Mouse (Mus musculus): ENCODE results near the gene Wfdc6b.
"Not testable (repeated sequence)": the region's sequence is repeated elsewhere in the genome, so short reads cannot be mapped to it uniquely, and the experiment has no call there.

Wfdc6b gene

DNA sequence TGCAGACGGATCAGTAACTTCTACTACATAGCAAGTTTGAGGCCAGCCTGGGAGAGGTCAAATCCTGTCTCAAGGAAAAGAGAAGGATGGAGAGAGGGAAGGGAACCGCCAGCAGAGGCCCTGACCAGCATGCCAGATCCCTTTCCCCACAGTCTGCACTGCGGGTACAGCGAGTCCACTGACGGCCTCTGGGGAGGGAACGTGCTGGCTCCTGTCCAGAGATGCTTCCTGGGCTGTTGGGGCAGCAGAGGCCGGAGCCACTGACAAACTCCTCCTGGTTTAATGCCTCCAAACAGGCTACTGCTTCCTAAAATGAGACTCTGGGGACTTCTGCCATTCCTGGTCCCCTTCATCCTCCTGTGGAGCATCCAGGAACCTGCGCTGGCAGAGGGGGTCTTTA lies at the start of gene Wfdc6b, which contains the start of gene Wfdc8:
TSS of gene Wfdc6b (plus strand) at position 52 of the 400 bp plus-strand sequence.
TSS of gene Wfdc8 (minus strand) at position 156 of the 400 bp plus-strand sequence.
- DNase-seq, result not testable (repeated sequence)

DNA sequence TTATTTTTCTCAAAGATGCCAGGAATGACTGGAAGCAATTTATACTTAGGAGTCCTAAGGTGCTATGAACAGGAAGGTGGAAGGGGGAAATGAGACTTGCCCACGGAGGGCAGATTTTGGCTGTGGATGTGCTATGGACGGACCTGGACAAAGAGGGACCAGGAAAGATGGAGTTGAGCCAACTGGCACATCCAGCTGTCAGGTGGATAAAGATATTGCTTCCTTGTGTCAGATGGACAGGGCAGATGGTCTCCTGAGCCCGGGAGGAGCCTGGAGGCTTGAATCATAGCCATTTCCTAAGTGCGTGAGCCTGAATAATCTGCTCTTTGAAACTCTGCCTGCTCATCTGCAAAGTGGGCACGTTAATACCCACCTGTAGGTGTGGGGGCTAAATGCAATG lies 49.0 kb upstream of the Wfdc6b start:
- no peak for DNase-seq

DNA sequence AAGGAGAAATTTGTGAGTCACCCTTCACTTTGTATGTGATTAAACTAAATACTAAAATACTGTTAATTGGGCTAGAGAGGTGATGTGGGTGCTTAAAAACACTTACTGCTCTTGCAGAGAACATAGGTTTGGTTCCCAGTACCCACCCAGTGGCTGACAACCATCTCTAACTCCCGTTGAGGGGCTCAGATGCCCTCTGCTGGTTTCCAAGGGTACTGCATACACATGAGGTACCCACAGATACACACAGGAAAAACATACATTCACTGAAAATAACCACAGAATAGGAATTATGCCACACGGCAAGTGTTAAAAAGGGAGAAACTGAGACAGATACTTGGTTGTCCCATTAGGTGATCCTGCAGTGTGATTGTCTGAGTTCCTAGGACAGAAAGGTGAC lies 46.3 kb upstream of the Wfdc6b start:
- no peak for DNase-seq

DNA sequence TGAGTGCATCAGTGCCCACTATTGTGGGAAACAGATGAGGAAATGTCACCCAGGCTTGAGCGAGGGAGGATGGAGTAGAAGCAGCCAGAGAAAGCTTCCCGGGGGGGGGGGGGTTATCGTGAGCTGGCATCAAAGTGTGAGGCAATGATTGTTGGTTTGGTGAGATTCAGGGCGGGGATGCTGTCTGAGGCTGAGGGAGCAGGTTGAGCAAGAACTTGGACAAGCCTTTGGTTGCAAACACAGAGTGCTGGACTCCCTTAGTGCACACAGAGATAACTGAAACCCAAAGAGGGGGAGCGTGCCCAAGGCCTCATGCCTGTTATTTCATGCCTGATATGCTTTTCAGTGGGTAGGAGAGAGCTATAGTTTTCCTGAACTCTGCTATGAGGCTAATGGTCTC lies 45.9 kb upstream of the Wfdc6b start:
- no peak for DNase-seq

DNA sequence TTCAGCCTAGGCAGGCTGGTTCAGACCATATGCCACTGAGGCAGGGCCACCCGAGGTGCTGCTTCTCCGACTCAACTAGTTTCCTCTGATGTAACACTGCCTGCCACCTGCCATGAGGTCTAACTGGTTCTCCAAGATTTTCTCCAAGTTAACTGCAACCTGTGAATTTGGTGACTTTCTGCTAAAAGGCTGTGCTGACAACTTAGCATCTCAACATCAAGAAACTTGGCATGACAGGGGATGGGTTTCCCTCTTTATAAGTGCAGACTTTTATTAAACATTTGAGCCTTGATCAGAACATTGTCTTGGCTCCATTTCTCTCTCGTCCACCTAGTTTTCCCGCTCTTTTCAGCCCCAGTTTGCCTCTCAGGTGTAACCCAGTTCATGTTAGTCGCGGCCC lies 40.0 kb upstream of the Wfdc6b start, which contains the start of gene Spint3:
TSS of gene Spint3 (minus strand) at position 101 of the 400 bp plus-strand sequence.
- not testable (repeated sequence) for DNase-seq

DNA sequence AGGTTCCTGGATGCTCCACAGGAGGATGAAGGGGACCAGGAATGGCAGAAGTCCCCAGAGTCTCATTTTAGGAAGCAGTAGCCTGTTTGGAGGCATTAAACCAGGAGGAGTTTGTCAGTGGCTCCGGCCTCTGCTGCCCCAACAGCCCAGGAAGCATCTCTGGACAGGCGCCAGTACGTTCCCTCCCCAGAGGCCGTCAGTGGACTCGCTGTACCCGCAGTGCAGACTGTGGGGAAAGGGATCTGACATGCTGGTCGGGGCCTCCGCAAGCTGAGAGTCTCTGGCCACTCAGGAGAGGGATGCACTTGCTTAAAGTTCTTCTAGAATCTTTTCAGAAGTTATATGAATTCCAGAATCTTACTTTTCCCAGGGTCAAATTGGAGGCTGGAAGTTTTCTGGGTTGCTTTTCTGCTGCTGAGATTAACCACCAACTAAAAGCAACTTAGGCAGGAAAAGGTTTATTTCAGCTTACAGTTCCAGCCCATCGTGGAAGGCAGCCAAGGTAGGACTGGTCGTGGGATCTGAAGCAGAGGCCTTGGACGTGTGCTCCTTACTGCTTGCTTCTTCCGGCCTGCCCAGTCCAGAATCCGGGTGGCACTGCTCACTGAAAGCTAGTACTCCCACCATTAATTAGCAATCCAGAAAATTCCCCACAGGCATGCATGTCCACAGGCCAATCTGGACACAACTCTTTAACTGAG lies 28.1 kb upstream of the Wfdc6b start, which contains the start of gene Wfdc6a:
TSS of gene Wfdc6a (minus strand) at position 423 of the 701 bp plus-strand sequence.
- not testable (repeated sequence) for DNase-seq

DNA sequence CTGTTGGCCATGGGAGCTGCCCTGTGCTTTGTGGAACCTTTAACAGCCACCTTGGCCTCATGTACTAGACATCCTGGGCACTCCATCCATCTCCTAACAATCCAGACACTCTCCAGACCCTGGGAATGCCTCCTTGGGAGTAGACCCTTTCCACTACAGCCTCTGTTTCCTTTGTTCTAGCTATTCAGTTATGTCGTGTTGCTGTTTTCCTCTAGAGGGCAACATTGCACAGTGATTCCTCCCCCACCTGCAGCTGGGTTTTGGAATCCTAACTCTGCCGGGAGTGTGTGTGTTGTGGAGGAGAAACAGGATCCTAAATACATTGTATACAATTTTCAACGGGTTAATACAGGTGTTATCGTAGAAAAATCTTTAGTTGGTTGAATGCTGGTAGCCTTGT lies 21.3 kb upstream of the Wfdc6b start:
- no peak for DNase-seq

DNA sequence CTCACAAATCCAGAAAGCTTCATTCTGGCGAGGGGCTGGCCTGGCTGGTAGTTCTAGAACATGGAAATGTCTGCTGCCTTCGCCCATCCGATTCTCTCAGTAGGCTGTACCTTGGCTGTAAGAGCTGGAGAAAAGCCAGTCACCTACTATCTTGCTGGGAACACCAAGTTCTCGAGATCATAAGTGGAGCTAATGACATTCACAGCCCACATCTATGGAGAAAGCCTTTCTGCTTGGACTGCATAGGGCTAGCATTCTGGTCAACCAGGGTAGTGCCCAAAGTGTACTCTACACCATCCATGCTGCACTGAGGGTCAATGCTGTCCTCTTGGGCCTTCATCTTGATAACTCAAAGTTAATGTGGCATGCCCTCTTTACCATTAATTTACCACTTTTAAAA lies 19.8 kb upstream of the Wfdc6b start, which contains the start of gene Eppin:
TSS of gene Eppin (minus strand) at position 101 of the 400 bp plus-strand sequence.
- no peak for DNase-seq

DNA sequence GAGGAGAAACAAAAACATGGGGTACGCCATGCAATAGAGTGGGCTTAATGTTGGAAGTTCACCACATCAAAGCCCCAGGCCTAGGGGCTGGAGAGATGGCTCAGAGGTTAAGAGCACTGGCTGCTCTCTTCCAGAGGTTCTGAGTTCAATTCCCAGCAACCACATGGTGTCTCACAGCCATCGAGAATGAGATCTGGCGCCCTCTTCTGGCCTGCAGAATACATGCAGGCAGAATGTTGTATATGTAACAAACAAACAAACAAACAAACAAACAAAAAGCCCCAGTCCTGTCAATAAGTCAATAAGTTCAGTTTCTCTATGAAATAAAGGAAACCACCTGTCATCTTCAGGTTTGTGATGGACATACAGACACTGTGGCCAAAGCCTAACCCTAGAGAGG lies 13.1 kb upstream of the Wfdc6b start:
- DNase-seq, result no peak

DNA sequence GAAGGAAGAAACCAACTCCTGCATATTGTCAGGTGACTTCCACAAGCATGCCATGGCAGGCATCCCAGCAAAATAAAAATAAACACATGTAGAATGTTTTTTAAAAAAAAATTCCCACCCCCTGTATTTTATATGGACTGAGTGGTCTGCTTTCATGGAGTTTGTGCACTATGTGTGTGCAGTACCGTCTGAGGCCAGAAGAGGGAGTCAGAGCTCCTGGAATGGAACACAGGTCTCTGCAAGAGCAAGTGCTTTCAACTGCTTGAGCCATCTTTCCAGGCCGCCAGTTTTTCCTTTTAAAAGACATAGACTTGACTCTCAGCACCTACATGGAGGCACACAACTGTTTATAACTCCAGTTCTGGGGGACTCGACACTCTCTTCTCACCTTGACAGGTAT lies 9.8 kb upstream of the Wfdc6b start:
- no peak for DNase-seq

DNA sequence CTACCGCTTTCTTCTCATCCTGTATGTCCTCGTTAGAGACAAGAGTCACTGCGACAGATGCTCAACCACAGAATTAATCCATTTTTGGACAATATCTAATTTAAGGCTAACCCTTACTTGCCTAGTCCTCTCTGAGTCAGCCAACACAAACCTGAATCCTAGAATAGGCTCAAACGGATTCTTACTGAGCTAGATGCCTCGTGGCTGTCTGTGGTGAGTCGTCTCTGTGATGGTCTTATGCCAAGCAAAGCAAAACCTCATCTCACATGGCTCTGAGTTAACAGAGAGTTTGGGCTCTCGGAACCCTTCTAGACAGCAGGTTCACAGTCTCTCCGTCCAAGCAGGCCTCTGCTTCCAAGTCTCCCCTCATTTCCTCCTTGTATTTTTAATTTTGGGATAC lies 8.9 kb upstream of the Wfdc6b start:
- DNase-seq, result no peak

DNA sequence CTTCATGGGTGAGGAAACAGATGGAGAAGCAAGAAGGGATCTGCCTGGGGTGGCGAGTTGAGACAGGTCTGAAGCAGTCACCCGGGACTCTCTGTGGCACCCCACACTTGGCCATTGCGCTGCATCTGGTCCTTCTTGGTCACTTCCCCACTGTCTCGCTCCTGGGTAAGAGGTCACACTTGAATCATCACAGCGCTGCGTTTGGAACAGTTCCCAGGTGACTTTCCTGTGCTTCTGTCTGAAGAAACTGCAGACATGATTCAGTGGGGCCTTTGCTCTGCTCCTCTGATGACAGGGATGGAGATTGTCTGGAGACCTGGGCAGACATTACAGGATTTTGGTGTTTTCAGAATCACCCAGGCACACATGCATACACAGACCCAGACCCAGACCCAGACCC lies 4.5 kb upstream of the Wfdc6b start:
- DNase-seq, result no peak

DNA sequence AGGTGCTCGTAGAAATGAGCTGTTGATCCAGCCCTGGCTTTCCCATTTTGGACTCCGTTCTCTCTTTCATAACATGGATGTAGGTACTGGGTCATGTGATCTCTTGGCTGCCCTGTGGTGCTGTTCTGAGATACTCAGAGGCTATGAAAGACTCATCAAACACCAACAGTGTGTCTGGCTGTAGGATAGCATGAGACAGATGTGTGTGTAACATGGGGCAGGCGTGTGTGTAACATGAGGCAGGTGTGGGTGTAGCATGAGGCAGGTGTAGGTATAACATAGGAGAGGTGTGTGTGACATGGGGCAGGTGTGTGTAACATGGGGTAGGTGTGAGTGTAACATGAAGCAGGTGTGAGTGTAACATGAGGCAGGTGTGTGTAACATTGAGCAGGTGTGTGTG lies 2.1 kb downstream of the Wfdc6b start:
- no peak for DNase-seq

DNA sequence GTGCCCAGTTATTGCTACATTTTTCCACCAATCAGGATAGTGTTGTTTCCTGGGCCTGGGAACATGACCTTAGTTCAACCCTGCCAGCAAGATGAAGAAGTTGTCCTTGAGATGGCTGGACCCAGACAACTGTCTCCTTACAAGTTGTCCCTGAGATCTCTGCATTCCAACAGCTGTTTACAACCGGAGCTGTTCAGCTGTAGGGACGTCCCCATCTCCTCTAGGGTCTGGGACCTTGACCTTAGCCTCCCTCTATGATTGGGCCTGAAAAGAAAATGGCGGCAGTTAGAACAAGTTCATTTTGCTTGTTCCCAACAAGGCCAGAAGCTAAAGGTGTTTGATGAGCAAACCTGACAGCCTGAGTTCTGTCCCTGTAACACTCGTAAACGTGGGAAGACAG lies 5.7 kb downstream of the Wfdc6b start:
- no peak for DNase-seq

DNA sequence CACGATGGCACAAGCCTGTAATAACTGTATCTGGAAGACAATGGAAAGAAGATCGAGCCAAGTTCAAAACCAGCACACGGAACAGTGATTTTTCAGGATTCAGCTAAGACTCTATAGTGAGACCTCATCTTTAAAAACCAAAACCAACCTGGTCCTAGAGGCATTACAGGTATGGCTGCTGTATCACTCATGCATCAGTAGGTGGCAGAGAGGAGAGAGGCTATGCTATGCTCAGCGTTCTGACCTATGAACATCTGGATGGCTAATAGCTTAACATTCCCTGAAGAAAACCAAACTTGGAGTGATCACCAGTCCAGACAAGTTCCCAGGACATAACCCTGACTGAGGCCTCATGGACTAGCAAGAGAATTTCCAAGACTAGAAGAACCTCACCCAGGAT lies 8.5 kb downstream of the Wfdc6b start:
- DNase-seq, result no peak

DNA sequence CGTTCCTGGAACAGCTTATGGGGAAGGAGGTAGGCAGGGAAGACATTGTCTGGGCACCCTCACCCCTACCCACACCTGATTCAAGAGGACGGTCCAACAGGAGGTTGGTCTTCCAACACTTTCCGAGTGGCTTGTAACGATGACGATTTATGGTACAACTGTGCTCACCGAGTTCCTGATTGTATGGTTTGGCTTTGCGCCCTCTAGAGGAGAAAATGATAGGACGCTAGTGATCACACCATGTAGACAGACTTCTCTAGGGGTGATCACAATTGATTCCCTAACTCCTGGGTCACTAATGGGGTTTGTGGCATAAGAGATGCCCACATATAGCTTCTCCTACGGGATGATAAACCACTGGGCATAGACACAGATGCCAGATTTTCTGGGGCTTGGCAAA lies 21.9 kb downstream of the Wfdc6b start:
- DNase-seq, result no peak

DNA sequence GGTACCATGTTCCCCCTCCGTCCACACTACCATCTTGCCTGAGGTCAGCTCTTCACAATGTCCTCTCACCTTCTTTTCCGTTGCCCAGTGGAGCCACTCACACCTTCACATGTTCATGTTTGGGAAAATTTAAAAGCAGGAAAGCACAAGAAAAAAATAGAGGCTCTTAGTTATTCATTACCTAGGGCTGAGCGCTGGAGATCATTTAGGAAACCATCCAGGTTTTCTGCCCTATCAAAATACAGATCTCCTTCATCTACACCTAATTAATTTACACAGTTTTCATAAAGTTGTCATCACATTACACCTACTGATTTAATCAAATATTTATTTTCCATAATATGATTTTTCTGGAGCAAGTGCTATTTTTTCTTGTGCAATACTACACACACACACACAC lies 25.4 kb downstream of the Wfdc6b start, which contains the start of gene Wfdc16:
TSS of gene Wfdc16 (minus strand) at position 101 of the 400 bp plus-strand sequence.
- no peak for DNase-seq

DNA sequence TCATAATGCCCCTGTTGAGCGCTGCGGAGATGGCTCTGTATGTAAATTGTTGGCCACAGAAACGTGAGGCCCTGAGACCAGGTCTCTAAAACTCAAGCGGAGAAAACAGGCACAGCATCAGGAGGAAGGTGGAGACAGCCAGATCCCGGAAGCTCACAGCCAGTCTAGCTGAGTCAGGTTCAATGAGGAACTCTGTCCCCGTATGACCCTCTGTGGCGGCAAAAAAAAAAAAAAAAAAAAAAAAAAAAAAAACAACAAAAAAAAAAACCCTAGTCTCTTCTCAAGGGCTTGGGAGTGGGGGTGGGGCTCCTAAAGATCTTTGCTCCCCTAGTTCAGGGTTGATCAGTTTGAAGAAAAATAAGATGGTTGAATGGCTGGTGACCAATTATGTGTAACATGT lies 27.8 kb downstream of the Wfdc6b start:
- no peak for DNase-seq

DNA sequence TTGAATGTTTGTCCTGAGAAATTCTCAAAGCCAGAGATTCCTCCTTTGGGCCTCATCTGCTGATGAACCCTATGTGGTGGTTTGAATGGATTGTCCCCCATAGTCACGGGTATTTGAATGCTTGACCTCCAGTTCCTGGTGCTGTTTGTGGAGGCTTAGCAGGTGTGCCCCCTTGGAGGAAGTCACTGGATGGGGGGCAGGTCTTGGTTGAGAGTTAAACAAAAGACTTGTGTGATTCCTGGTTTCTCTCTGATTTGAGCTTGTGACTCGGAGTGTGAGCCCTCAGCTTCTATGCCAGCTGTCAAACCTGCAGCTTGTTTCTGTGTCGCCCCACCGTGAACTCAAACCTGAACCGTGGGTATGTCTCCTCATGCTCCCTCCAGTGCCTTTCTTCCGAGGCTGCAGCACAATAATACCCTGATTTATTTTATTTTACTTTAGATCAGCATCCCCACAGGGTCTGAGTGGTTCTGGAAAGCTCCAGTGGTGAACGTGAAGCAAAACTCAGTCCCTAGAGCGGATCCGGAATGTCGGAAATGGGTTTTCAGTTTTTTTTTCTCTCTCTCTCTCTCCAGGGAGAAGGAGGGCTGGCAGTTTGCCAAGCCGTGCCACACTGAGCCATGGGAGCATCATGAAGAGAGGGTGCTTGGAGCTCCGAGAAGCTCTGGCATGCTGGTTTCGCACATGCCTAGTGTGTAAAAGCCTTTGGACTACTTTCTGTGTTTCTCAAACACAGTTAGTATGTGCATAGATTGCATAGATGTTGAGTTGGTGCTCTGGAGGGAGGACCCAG lies 28.8 kb downstream of the Wfdc6b start:
- DNase-seq, result no peak

DNA sequence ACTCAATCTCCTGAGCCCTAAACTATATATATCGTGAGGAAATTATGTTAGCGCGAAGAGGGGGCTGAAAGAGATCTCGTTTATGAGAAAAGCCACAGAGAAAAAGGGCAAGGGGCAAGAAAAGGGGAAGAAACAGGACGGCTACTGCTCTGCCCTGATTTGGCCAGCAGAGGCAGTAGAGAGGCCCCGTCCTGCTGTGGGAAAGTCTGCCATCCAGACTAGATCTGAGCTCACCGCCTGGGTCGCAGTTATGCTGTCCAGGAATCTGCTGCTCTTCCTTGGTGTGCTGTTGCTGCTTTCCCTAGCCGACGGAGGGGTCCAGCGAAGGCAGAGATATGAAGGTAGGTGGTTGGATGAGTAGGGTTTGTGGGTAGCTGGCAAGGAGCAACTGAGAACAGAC lies 42.5 kb downstream of the Wfdc6b start, which contains the start of gene Wfdc10:
TSS of gene Wfdc10 (plus strand) at position 189 of the 400 bp plus-strand sequence.
- DNase-seq, result peak; percentile 12

DNA sequence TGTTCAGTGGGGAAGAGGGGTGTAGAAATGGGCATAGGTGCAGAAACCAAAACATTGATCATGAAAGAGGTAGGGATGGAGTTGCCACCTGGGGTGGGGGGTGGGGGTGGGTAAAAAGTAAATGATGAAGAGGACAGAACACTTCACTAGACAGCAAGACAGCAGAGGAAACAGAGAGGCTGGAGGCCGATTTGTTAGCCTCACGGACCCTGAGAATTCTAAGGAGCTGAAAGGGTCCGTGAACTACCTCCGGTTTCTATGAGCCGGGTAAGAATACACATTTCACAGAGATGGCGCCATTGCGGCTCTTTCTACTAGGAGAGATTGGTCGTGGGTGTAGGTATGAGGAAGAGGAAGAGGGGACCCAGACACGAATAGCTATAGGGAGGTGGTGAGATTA lies 43.2 kb downstream of the Wfdc6b start, which contains the start of gene Wfdc9:
TSS of gene Wfdc9 (minus strand) at position 101 of the 400 bp plus-strand sequence.
- no peak for DNase-seq

DNA sequence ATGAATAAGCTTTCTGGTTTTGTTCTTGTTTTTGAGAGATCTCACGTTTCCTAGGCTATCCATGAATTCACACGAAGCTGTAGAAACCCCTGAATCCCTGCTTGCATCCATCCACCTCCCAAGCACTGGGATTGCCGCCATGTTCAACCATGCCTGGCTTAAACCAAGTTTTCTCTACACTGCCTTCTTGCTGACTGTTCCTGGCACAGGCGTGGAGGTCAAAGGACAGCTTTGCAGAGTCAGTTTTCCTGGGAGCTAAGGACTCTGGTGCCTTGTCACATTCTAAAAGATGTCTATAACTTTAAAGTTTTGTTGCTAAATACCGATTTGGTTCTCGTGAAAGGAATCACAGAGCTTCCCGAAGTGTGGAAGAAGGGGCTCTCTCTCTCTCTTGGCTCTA lies 51.5 kb downstream of the Wfdc6b start:
- DNase-seq, result no peak
